Mouse (Mus musculus) lung, postnatal 25 days (tissue): ENCODE measurements around the gene Pknox1.

Experiments
- DNase-seq: peaks from one replicate; pipeline ENCODE4 v3.0.0; 2022; ENCODE audit warnings: low spot score

Pknox1 gene

DNA sequence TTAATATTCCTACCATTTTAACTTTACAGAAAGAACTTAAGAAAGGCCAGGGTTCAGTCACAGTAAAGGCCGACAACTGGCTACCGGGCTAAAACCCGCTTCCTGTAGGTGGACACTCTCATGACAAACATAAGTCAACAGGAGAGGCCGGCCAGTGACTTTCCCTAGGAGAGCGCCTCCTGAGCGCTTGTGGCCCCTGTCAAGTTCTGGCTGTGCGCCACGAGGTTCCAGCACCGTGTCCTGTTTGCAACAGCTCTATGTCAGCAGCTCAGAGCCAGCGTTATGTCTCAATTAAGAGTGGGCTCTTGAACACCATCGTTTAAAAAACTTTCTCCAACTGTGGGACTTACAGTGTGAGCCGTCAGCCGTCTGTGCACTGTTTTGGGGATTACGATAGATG is 87.6 kb downstream of the Pknox1 start:
- DNase-seq, result no peak

DNA sequence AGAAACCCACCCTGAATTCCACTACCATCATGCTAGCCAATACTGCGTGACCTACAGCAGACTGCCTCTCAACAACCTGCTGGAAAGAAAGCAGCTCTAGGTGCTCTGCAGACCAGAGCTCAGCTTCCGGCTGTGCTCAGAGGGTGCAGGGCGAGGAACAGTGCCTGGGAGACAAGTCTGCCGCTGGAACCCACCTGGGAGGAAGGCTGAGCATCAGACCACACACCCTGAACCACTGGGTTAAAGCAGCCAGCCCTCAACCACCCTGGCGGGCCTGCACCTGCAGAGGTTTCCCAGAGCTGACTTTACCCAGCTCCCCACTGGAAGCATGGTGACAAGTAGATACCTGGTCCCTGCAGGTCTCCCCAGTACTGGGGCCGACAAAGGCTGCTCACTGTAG is 88.7 kb downstream of the Pknox1 start:
- no peak for DNase-seq

DNA sequence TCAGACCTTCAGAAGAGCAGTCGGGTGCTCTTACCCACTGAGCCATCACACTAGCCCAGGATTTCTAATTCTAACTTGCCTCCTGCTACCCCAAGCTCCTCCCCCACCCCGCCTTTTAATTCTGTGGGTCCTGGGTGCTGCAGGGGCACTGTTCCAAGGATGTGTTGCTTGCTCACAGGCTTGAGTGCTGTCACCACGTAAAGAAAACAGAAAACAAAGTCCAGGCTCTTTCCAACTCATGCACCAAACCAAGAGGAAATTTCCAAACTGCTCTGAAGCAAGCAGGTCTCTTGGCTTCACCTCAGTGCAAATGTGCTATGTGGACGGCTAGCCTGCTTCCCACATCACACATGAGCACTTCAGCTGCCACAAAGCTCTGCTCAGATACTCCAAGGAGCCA is 90.8 kb downstream of the Pknox1 start:
- no peak for DNase-seq

DNA sequence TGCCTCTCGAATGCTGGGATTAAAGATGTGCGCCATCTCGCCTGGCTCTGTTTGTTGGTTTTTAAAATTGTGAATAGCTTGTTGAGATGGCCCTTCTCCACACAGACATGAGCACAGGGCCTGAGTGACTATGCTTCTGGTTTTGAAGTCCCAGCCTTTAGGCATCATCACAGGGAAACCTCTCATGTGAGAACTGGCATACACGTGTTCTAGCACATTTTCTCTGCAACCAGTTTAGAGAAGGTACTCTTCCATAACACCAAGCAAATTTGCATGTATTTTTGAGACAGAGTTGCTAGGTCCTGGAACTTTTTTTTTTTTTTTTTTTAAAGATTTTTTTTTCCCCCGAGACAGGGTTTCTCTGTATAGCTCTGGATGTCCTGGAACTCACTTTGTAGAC is 92.1 kb downstream of the Pknox1 start:
- no peak for DNase-seq
